Mouse (Mus musculus) heart, adult 8-10 months (tissue): Measurements from ENCODE around the gene Ccdc142. TPM values are rescaled to one million over a fixed set of nuclear protein-coding genes. Genes with fewer than 3 reads are reported as not detected.

Experiments used
- DNase-seq: peaks from one replicate; pipeline ENCODE4 v3.0.0; 2022; ENCODE audit warnings: low spot score
- total RNA-seq, 4 experiments: library from RNA; stranded (reverse); gene quantifications; 2 replicates each; pipeline ENCODE4 v1.2.4; 2022

The Ccdc142 gene
- total RNA-seq, 4 experiments from 2014 or later = 0.72 to 2.8 (median 1.3) TPM

DNA sequence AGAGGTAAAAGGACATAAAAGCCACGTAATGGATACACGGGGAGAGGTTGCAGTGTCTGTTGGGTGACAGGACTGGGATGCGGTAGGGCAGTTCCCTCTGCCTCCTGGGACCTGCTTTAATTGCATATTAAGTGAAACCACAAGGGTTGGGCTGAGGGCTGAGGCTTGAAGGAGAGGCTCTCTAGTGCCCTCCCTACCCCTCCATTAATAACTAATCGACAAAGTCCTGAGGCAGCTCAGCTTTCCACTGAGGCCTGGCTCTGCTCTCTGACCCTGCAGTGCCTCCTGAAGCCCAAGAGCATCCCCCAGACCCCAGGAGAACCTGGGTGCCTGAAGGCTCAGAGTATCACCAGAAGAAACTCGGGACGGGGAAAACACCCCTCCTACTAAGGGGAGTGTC lies 16.9 kb upstream of the Ccdc142 start:
- DNase-seq = no peak

- no peak for DNase-seq
These were observed 15.0 kb upstream of the Ccdc142 start, which contains the start of gene Lbx2 for GRCm38 (mm10) chr6:83086121-83087035. TSS of gene Lbx2 (plus strand) at chr6:83086367.

GRCm38 (mm10) chr6:83087205-83087925 lies 14.0 kb upstream of the Ccdc142 start:
- peak; percentile 41 for DNase-seq

GRCm38 (mm10) chr6:83087926-83088260 lies 13.5 kb upstream of the Ccdc142 start:
- no peak for DNase-seq

GRCm38 (mm10) chr6:83092416-83093127 lies 8.8 kb upstream of the Ccdc142 start:
- DNase-seq = no peak

- no peak for DNase-seq
These were observed 5.4 kb upstream of the Ccdc142 start for GRCm38 (mm10) chr6:83095968-83096367.

DNA sequence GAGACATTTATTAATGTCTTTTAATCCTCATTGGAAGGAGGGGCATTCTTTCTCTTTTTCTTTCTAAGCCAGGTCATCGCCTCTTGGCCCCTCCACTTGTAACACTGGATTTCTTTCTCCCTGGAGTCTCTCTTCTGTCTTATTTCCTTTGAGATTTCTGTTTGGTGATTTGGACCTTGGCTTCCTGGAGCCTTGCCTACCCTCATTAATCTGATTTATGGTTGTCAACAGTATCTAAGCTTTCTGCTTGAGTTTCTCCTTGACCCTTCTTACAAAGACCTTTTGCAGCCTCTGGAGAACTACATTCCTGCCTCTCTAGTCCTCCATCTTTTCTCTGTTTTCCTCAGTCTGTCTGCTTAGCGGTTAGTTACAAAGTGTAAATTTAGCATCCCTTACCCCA lies 3.0 kb upstream of the Ccdc142 start:
- no peak for DNase-seq

DNA sequence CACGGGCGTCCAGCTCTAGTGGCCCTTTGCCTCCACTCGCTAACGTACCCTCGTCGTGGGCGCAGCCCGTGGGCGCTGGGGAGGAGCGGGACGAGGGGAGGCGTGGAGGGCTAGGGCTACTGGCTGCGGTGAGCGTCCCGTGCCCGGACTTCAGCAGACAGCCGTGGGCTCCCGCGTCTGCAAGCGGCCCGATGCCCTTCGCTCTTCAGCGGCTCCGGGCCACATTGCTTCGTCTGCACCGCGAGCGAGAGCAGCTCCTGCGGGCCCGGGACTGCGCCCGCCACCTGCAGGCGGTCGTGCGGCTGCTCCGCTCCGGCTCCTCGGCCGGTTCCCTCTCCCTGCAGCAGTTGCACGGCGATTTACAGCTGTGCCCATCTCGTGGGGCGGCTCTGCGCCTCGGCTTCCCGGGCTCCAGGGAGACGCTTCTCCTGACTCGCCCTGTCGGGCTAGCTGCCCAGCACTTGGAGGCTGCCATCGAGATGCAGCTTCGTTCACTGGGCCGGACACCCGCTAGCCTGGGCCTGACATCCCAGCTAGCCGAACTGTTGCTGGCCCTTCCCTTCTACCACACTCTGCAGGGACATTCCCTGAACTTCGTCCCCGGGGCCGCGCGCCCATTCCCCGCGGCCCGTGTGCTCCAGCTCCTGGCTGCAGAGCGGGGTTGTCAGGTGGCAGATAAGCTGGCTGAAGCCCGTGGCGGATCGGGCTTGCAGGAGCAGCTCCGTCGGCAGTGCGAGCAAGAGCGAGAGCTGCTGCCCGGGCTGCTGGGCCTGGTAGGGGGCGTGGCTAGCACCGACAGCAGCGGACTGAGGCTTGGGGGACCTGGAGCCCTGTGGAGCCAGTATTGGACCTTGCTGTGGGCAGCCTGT lies 521 bp downstream of the Ccdc142 start:
- DNase-seq = peak; percentile 37

GRCm38 (mm10) chr6:83103130-83103650 lies 1.8 kb downstream of the Ccdc142 start:
- no peak for DNase-seq

- no peak for DNase-seq
These were observed 2.8 kb downstream of the Ccdc142 start for GRCm38 (mm10) chr6:83104158-83104557.

DNA sequence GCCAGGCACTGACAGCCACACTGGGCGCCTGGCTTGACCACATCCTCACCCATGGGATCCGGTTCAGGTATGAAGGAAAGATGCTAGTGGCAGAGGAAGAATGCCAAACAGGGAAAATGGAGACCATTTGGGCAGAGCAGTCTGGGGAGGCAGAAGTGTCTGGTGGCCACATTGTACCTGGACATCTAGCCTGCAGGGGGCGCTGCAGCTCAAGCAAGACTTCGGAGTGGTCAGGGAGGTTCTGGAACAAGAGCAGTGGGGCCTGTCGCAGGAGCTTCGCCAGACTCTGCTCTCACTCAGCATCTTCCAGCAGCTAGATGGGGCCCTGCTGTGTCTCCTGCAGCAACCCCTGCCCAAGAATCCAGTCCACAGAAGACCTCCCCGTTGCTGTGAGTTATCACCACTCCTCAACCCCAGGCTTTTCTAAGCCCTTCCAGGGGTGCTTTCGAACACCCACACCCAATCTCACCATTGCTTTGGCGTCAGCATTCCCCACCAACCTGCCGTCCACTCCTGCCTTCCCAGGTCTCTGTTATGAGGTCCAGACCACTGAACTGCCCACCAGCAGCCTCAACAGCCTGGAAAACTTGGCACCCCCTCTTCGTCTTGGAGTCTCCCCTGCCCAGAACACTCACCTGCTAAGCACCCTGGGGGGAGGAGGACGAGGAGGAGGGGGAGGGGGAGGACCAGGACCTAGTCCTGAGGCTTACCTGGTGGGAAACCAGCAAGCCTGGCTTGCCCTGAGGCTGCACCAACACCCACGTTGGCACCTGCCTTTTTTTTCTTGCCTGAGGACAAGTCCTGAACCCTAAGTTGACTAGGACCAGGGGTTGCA lies 6.4 kb downstream of the Ccdc142 start:
- DNase-seq = peak; percentile 53

DNA sequence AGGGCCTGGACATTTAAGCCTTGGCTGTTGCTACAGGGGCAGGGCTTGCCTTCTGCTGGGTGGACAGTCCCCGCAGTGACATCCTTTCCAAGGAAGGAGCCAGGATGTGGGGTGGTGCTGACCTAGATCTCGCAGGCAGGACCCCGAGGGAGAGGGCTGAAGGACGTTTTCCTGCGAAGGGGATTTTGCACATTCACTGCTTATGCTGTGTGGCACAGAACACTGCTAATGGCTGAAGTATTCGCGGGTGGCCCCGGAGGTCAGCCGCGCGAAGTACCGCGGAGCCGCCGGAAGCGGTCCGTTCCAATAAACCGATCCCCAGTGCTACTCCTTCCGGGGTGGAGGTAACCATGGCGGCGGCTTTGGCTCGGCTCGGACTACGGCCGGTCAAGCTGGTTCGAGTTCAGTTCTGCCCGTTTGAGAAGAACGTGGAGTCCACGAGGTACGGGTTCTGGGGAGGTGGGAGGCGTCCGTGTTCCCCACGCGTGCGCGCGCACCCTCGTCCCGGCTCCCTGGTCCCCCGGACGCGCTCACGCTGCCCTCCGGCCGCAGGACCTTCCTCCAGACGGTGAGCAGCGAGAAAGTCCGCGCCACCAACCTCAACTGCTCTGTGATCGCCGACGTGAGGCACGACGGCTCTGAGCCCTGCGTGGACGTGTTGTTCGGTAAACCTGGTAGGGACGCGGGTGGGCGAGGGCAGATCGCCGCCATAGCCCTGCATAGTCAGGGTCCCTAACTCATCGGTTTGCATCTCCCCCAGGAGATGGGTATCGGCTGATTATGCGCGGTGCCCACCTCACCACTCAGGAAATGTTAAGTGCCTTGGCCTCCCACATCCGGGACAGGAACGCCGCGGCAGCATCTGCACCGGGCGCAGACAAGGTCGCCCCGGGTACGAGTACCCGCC lies 7.6 kb downstream of the Ccdc142 start, which contains the start of gene Mrpl53:
Gene Mrpl53 (plus strand): TSS at position 279 of the 907 bp plus-strand sequence.
- DNase-seq = peak; percentile 78

DNA sequence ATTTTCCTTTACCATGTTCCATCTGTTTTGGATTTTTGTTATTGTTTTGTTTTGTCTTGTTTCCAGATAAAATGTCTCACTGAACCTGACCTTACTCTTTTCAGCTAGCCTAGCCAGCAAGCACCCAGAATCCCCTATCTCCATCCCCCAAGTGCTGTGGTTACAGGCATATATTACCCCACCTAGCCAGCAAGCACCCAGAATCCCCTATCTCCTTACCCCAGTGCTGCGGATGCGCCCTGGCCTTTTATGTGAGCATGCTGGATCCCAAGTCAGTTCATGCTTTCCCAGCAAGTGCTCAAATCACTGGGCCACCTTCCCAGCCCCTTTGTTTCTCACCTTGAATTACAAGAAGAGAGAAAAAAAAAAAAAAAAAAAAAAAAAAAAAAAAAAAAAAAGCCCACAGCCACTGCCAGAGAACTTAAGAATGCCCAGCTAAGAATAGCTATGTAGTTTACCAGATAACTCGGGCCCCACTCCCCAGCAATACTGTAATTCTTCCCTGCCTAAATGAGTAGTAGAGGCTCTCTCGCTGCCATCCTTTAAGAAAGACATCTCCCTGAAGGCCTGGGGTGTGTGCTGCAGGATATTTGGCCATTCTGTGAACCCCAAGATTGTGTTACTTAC lies 10.2 kb downstream of the Ccdc142 start:
- DNase-seq = no peak

DNA sequence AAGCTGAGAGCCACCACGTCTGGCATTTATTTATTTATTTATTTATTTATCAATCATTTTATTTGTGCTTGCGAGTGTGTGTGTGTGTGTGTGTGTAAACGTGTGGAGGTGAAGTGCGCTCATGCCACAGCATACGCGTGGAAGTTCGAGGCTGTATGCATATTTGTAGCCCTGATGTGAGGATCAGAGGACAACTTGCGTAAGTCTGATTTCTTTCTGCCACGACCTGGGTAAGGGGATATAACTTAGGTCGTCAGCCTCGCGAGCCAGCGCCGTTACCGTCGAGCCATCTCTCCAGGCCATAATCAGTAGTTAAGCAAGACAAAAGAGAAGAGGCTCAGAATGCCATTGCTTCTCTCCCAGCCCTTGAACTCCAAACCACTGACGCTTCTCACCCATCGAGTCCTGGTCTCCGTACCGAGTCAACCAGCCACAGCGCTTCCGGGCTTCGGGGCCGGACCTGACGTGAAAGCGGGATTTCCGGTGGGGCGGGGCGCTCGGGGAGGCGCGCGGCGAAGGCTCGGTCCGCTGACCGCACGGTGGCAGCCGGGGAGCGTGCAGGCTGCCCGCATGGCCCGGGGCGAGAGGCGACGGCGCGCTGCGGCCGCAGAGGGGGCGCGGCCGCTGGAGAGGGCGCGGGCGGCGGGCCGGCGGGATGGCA lies 13.7 kb downstream of the Ccdc142 start, which contains the start of gene Mogs:
Gene Mogs (plus strand): TSS at position 486 of the 661 bp plus-strand sequence.
- peak; percentile 95 for DNase-seq

DNA sequence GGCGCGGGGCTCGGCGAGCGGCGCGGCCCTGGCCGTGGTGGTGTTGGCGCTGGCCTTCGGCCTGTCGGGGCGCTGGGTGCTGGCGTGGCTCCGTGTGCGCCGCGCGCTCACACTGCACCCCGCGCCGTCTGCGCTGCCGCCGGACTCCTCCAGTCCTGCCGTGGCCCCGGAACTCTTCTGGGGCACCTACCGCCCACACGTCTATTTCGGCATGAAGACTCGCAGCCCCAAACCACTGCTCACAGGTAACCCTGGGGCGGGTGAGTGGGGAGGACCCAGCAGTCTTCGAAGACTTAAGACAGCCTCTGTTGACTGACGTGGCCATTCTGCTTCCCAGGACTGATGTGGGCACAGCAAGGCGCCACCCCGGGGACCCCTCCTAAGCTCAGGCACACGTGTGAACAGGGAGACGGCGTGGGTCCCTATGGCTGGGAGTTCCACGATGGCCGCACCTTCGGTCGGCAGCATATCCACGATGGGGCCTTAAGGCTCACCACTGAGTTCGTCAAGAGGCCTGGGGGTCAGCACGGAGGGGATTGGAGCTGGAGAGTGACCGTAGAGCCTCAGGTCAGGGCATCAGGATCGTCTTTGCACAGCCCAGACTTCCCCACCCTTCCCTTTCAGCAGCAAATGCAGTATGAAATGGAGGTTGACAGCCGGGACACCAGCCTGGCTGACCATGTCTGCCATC lies 14.4 kb downstream of the Ccdc142 start:
- no peak for DNase-seq

DNA sequence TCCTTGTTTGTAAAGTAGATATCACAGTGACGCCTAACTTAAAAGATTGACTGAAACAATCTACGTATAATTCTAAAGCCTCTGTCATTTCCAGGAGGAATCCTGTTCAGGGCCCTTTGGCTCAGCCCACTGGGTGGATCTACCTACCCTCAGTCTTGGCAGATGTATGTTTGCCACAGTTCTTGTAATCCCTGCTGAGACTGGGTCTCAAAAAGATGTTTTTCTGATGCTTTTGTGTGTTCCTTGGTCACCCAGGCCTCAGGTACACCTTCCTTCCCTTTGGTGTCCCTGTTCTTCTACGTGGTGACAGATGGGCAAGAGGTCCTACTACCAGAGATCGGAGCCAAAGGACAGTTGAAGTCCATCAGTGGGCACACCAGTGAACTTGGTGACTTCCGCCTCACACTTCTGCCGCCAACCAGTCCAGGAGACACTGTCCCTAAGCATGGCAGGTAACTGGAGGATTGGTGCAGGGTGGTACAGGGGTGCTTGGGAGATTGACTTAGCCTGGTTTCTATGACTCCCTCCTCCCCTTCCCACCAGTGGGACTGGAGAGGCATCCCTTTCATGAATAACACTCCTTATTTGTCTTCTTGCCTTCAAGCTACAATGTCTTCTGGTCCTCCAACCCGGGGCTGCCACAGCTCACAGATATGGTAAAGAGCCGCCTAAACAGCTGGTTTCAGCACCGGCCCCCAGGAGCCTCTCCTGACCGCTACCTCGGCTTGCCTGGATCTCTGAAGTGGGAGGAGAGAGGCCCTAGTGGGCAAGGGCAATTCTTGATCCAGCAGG lies 15.2 kb downstream of the Ccdc142 start:
- DNase-seq = no peak

DNA sequence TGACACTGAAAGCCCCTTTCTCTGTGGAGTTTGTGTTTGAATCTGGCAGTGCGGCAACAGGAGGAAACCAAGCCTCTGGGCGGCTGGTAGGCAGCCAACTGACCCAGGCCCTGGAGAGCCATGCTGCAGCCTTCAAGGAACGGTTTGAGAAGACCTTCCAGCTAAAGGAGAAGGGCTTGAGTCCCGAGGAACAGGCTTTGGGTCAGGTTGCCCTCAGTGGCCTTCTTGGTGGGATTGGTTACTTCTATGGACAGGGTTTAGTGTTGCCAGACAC lies 15.7 kb downstream of the Ccdc142 start:
- no peak for DNase-seq
